Mouse (Mus musculus): ENCODE data around the gene Pctp. TPM values are rescaled to one million over a fixed set of nuclear protein-coding genes. Genes with fewer than 3 reads are reported as not detected.

Pctp gene
- total and polyA plus RNA-seq, 2 experiments from 2014 or later: 5.6 to 6.5 TPM

DNA sequence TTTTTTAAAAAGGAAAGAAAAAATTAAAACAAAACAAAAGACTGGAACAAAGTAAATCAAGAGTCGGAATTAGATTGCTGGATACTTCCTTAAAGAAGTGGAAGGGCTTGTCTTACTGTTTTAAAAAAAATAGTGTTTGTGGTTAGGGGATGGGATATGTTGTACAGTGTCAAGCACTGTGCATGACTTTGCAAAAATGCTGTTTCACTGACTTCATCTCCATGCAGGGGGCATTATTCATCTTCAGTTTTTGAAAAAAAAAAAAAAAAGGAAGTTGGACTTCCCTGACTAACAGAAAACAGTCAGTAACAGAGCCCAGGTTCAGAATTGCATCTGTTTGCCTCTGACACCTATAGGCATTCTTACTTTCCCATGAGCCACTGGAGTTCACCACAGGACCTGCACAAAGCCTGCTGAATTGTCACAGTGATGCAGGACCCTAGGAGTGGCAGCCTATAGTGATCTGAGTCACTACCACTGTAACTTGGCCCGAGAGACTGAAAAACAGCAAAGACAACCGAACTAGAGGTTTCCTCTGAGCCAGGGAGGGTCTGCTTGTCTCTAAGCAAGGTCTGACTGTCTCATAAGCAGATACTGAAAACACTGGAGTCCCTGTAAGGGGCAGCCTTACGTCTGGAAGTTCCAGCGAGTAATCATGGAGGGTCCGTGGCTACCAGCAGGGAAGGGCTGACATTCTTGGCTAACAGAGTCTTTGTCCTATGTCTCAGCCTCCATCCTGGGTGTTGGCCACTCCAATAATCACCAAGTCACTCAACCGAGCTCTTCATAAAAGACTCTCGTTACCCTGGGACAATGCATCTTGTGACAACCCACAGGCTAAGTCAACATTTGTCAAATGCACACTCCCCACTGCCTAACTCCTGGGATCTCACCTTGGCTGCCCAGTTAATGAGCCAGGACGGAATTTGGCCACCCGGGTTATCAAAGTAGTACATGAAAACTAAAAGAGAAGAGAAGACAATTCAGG, 17.2 kb downstream of the Pctp start:
- TF ChIP-seq CTCF (IDR thresholded peaks at IDR 0.05; ENCODE audit: low read depth): no peak
- no peak for TF ChIP-seq EP300 (IDR thresholded peaks at IDR 0.05; ENCODE audit: low read depth)
- WGBS: 75% methylated on average over 10 of the region's 10 CpGs
- Histone ChIP-seq H3K36me3 (replicated peaks; ENCODE audit: control insufficient read depth, insufficient read depth, low read length) (no peaks in the 10 kb centered on the region), H3K27me3 (ENCODE audit: control insufficient read depth, insufficient read depth, low read length) (no peaks in the 10 kb centered on the region), H3K9ac (replicated peaks; ENCODE audit: low read depth, low read length) (no peak overlapping the region), H3K27ac (ENCODE audit: low read depth) (no peak overlapping the region), H3K4me3 (ENCODE audit: low read depth, low read length) (no peak overlapping the region), H3K9me3 (replicated peaks; ENCODE audit: control insufficient read depth, low read length) (no peaks in the 10 kb centered on the region), H3K4me2 (ENCODE audit: low read depth, low read length) (no peak overlapping the region), H3K4me1 (ENCODE audit: control insufficient read depth, insufficient read depth) (no peaks in the 10 kb centered on the region)
- ATAC-seq (ENCODE audit: insufficient read depth, low read depth): no peak
- no peak for DNase-seq (ENCODE audit: low spot score)

DNA sequence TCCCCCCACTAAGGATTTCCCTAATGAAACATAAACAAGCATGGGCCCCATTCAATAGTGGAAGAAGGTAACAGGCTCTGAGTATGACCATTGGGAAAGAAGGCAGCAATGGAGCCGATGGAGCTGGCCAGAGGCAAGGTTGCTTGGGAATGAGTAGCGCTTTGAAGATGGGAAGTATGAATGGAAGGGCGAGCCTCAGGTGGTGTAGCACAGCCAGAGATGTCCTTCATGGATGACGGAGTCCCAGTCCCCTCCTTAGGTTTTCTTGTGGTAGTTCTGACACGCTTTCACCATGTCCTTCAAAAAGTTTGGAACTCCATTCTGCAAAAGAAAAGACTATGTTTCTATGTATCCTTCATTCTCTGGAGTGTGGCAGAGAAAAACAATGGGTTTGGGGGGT, 18.3 kb downstream of the Pctp start:
- H3K27ac ChIP-seq (ENCODE audit: low read depth): no peak overlapping the region
- 94% methylated on average over 5 of the region's 5 CpGs for WGBS
- no peaks in the 10 kb centered on the region for H3K4me1 ChIP-seq (ENCODE audit: control insufficient read depth, insufficient read depth)
- no peak for ATAC-seq (ENCODE audit: insufficient read depth, low read depth)
- no peak for DNase-seq (ENCODE audit: low spot score)
- TF ChIP-seq CTCF (IDR thresholded peaks at IDR 0.05; ENCODE audit: low read depth) (no peak), EP300 (IDR thresholded peaks at IDR 0.05; ENCODE audit: low read depth) (no peak)
- H3K36me3 ChIP-seq (replicated peaks; ENCODE audit: control insufficient read depth, insufficient read depth, low read length): no peaks in the 10 kb centered on the region
- no peak overlapping the region for H3K9ac ChIP-seq (replicated peaks; ENCODE audit: low read depth, low read length)
- H3K4me3 ChIP-seq (ENCODE audit: low read depth, low read length): no peak overlapping the region
- H3K9me3 ChIP-seq (replicated peaks; ENCODE audit: control insufficient read depth, low read length): no peaks in the 10 kb centered on the region
- H3K27me3 ChIP-seq (ENCODE audit: control insufficient read depth, insufficient read depth, low read length): no peaks in the 10 kb centered on the region
- H3K4me2 ChIP-seq (ENCODE audit: low read depth, low read length): no peak overlapping the region

DNA sequence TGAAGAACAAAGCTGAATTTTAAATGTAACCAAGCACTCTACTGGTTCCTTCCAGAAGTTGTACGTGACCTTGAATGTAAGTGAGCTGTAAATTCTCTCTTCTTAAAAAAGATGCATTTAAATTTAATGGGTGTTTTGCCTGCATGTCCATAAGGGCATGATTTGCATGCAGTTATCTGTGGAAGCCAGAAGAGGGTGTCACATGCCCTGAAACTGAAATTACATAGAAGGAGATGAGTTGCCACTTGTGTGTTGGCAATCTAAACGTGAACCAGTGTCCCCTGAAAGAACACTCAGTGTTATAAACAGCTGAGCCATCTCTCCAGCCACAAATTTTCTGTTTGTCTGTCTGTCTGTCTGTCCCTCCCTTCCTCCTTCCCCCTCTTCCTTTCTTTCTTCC, 19.8 kb downstream of the Pctp start:
- Histone ChIP-seq H3K4me2 (ENCODE audit: low read depth, low read length) (no peak overlapping the region), H3K27me3 (ENCODE audit: control insufficient read depth, insufficient read depth, low read length) (no peaks in the 10 kb centered on the region), H3K27ac (ENCODE audit: low read depth) (no peak overlapping the region), H3K36me3 (replicated peaks; ENCODE audit: control insufficient read depth, insufficient read depth, low read length) (no peaks in the 10 kb centered on the region), H3K9me3 (replicated peaks; ENCODE audit: control insufficient read depth, low read length) (no peaks in the 10 kb centered on the region), H3K4me3 (ENCODE audit: low read depth, low read length) (no peak overlapping the region), H3K4me1 (ENCODE audit: control insufficient read depth, insufficient read depth) (peaks cover 13% of the 10 kb centered on the region), H3K9ac (replicated peaks; ENCODE audit: low read depth, low read length) (no peak overlapping the region)
- no peak for TF ChIP-seq EP300 (IDR thresholded peaks at IDR 0.05; ENCODE audit: low read depth)
- no peak for TF ChIP-seq CTCF (IDR thresholded peaks at IDR 0.05; ENCODE audit: low read depth)
- DNase-seq (ENCODE audit: low spot score) (no peak), ATAC-seq (ENCODE audit: insufficient read depth, low read depth) (no peak)
- 63% methylated on average over 2 of the region's 2 CpGs for WGBS

DNA sequence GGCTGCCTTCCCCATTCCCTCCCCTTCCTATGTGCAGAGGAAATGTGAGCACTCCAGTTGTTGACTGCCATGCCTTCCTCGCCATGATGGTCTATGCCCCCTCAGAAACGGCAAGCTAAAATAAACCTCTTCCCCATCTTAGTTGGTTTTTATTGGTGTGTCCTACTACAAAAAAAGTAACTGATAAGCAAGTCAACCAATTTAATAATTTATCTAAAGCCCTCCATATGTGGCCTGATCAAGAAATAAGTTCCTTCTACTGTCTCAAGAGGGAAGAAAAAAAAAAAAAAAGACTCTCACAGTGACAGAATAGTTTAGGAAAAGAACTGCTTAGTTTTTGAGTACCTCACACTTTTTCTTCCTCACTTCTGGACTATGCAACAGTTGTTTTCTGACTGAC, 22.6 kb downstream of the Pctp start:
- peaks cover 16% of the 10 kb centered on the region for H3K4me1 ChIP-seq (ENCODE audit: control insufficient read depth, insufficient read depth)

DNA sequence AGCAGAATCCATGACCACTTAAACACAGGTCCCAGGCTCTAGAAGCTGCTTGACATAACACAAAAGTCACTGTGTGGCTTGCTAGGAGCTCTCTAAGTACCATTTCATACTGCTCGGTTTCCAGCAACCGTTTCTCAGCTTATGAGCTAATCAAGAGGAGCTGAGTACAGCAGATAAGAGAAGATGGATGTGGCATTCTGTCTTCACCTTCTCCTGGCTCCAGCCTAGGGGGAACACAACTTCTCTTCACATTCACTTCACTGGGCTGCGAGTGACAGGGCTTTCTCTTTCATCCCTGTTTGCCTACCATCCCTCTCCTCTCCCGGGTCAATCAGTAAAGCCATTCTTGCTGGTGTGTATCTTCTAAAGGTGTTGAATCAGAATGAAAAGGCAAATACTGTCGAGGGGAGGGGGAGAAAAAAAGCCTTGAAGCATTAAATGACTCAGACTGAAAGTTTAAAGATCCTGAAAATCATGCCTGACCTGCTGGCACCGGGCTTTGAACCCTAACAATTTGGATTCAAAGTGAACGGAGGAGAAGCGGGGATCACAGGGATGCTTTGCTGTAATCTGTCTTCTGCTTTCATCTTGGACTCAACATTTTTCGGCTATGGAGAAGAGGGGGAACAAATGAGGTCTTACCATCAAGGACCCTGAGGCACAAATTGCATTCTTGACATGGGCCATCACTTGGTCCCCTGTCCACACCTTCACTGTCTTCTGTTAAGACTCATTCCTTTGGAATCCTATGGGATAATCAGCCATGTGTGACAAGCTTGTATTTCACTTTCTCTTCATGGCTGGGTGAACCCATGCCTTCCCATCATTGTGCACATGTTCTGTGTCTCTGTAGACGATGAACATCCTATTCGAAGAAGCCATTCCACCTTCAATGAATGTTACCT, 23.5 kb downstream of the Pctp start:
- no peaks in the 10 kb centered on the region for H3K27me3 ChIP-seq (ENCODE audit: control insufficient read depth, insufficient read depth, low read length)
- no peaks in the 10 kb centered on the region for H3K9me3 ChIP-seq (replicated peaks; ENCODE audit: control insufficient read depth, low read length)
- no peak overlapping the region for H3K9ac ChIP-seq (replicated peaks; ENCODE audit: low read depth, low read length)
- H3K4me1 ChIP-seq (ENCODE audit: control insufficient read depth, insufficient read depth): peaks cover 16% of the 10 kb centered on the region
- 50% methylated on average over 11 of the region's 11 CpGs for WGBS
- H3K4me3 ChIP-seq (ENCODE audit: low read depth, low read length): no peak overlapping the region
- TF ChIP-seq EP300 (IDR thresholded peaks at IDR 0.05; ENCODE audit: low read depth): no peak
- TF ChIP-seq CTCF (IDR thresholded peaks at IDR 0.05; ENCODE audit: low read depth): no peak
- H3K36me3 ChIP-seq (replicated peaks; ENCODE audit: control insufficient read depth, insufficient read depth, low read length): no peaks in the 10 kb centered on the region
- DNase-seq (ENCODE audit: low spot score) (no peak), ATAC-seq (ENCODE audit: insufficient read depth, low read depth) (no peak)
- H3K4me2 ChIP-seq (ENCODE audit: low read depth, low read length): peak overlapping the region; percentile 37
- H3K27ac ChIP-seq (ENCODE audit: low read depth): peak overlapping the region; percentile 68

More for the DNA sequence above, 22.6 kb downstream of the Pctp start:
- TF ChIP-seq CTCF (IDR thresholded peaks at IDR 0.05; ENCODE audit: low read depth) (no peak), EP300 (IDR thresholded peaks at IDR 0.05; ENCODE audit: low read depth) (no peak)
- Histone ChIP-seq H3K9ac (replicated peaks; ENCODE audit: low read depth, low read length) (no peak overlapping the region), H3K9me3 (replicated peaks; ENCODE audit: control insufficient read depth, low read length) (no peaks in the 10 kb centered on the region), H3K27me3 (ENCODE audit: control insufficient read depth, insufficient read depth, low read length) (no peaks in the 10 kb centered on the region), H3K4me2 (ENCODE audit: low read depth, low read length) (no peak overlapping the region), H3K27ac (ENCODE audit: low read depth) (no peak overlapping the region), H3K36me3 (replicated peaks; ENCODE audit: control insufficient read depth, insufficient read depth, low read length) (no peaks in the 10 kb centered on the region), H3K4me3 (ENCODE audit: low read depth, low read length) (no peak overlapping the region)
- ATAC-seq (ENCODE audit: insufficient read depth, low read depth) (no peak), DNase-seq (ENCODE audit: low spot score) (no peak)
- WGBS: 92% methylated on average over 2 of the region's 2 CpGs

Data from heart, postnatal 0 days (tissue).